Mouse (Mus musculus) stomach, postnatal 0 days (tissue): Measurements from ENCODE around the gene Lancl2. TPM values are rescaled to one million over a fixed set of nuclear protein-coding genes. Genes with fewer than 3 reads are reported as not detected.

Experiments
- ATAC-seq: fragments of 200-750 bp; cut with Nextera tagmentation; 2 replicates; pipeline ENCODE4 v1.8.0; 2017; ENCODE audit not compliant: low FRiP score, low TSS enrichment
- DNase-seq: peaks from one replicate; pipeline ENCODE4 v3.0.0-alpha.2; 2016; ENCODE audit warnings: low spot score
- H3K27ac ChIP-seq: fragments of 300-500 bp; sonication (generic); replicated peaks from 2 replicates; pipeline ENCODE4 v1.5.1; 2014; ENCODE audit warnings: mild to moderate bottlenecking, control low read depth
- H3K27me3 ChIP-seq: fragments of 300-500 bp; sonication (generic); 2 replicates; pipeline ENCODE4 v1.6.1; 2014; ENCODE audit warnings: low read length; ENCODE audit not compliant: control insufficient read depth, insufficient read depth
- H3K36me3 ChIP-seq: fragments of 300-500 bp; sonication (generic); 2 replicates; pipeline ENCODE4 v1.6.1; 2014; ENCODE audit warnings: low read length, mixed read lengths; ENCODE audit not compliant: control insufficient read depth, insufficient read depth
- H3K4me1 ChIP-seq: fragments of 300-500 bp; sonication (generic); replicated peaks from 2 replicates; pipeline ENCODE4 v1.6.1; 2014; ENCODE audit warnings: antibody characterized with exemption; ENCODE audit not compliant: control insufficient read depth, insufficient read depth
- H3K4me2 ChIP-seq: fragments of 300-500 bp; sonication (generic); replicated peaks from 2 replicates; pipeline ENCODE4 v1.6.1; 2014; ENCODE audit warnings: low read depth, mild to moderate bottlenecking, control low read depth, moderate library complexity
- H3K4me3 ChIP-seq: fragments of 300-500 bp; sonication (generic); 2 replicates; pipeline ENCODE4 v1.5.1; 2014; ENCODE audit warnings: low read depth, low read length, control low read depth
- H3K9ac ChIP-seq: fragments of 300-500 bp; sonication (generic); 2 replicates; pipeline ENCODE4 v1.6.1; 2014; ENCODE audit warnings: mild to moderate bottlenecking, low read length, control low read depth, mixed read lengths
- H3K9me3 ChIP-seq: fragments of 300-500 bp; sonication (generic); 2 replicates; pipeline ENCODE4 v1.6.1; 2016; ENCODE audit warnings: low read length; ENCODE audit not compliant: control insufficient read depth
- CTCF ChIP-seq: IDR thresholded peaks from 2 replicates; pipeline ENCODE4 v1.5.1; 2016; ENCODE audit warnings: antibody characterized with exemption, low read depth, mild to moderate bottlenecking, moderate library complexity
- EP300 ChIP-seq: optimal IDR thresholded peaks from 2 replicates; pipeline ENCODE3; 2016; ENCODE audit warnings: antibody characterized with exemption
- WGBS: fragments of 180-500 bp; shearing (Covaris S2); extraction: QIAGEN DNeasy Blood & Tissue Kit; methylation state at CpG from one replicate; pipeline ENCODE4 v1.1.7; 2014; 5-methylcytosine and 5-hydroxymethylcytosine counted together
- polyA plus RNA-seq: library from polyadenylated mRNA; unstranded; fragments of >200 nt; fragmentation: Nextera tagmentation; extraction: Ambion mirVana; gene quantifications from 2 replicates; pipeline ENCODE4 v1.2.1, GENCODE M21; 2015

Gene Lancl2
- polyA plus RNA-seq, result 9.6 and 9.8 TPM in 2 replicates

GRCm38 (mm10) chr6:57702376-57702742 lies at the start of gene Lancl2:
Lancl2 (plus strand) TSS chr6:57702540.
- Histone ChIP-seq H3K4me3 (peak within 1 kb of the TSS; percentile 74), H3K4me2 (peak within 1 kb of the TSS; percentile 57), H3K27me3 (no peaks in the 10 kb centered on the region), H3K27ac (peak within 1 kb of the TSS; percentile 95), H3K9me3 (no peaks in the 10 kb centered on the region), H3K36me3 (no peaks in the 10 kb centered on the region), H3K4me1 (no peaks in the 10 kb centered on the region), H3K9ac (peak within 1 kb of the TSS; percentile 84)
- DNase-seq (no peak), ATAC-seq (no peak)
- TF ChIP-seq EP300 (no peak), CTCF (no peak)
- WGBS, result 0% methylated on average over 10 of the region's 10 CpGs

DNA sequence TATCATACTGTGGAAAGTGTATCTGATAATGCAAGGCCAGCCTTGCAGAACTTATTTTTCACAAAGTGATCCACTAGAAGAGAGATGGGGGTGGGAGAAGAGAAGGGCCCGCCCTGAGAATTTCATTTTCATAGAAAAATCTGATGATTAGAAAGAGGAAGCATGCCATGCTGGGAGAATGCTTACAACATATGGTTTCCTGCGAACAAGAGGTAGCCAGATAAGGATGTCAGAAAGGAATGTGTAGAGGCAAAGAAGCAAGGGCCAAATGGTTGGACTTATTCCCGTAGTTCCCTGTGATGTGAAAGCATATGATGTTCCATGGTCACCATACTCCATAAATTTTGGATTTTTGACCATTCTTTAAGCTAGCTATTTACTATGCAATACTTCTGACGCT lies 41.0 kb upstream of the Lancl2 start:
- Histone ChIP-seq H3K27me3 (no peaks in the 10 kb centered on the region), H3K4me3 (no peak overlapping the region), H3K9ac (no peak overlapping the region), H3K36me3 (no peaks in the 10 kb centered on the region), H3K4me2 (no peak overlapping the region), H3K9me3 (no peaks in the 10 kb centered on the region), H3K27ac (no peak overlapping the region), H3K4me1 (no peaks in the 10 kb centered on the region)
- ATAC-seq (no peak), DNase-seq (no peak)
- no peak for TF ChIP-seq EP300
- TF ChIP-seq CTCF, result no peak
- 65% methylated on average over 4 of the region's 4 CpGs for WGBS

- Histone ChIP-seq H3K4me2 (no peak overlapping the region), H3K27me3 (no peaks in the 10 kb centered on the region), H3K9ac (no peak overlapping the region), H3K4me1 (no peaks in the 10 kb centered on the region), H3K4me3 (no peak overlapping the region), H3K27ac (no peak overlapping the region), H3K9me3 (no peaks in the 10 kb centered on the region), H3K36me3 (no peaks in the 10 kb centered on the region)
- ATAC-seq (no peak), DNase-seq (no peak)
- 86% methylated on average over 1 of the region's 1 CpGs for WGBS
- TF ChIP-seq CTCF, result no peak
- TF ChIP-seq EP300, result no peak
These were observed 18.2 kb upstream of the Lancl2 start for GRCm38 (mm10) chr6:57684156-57684555.

DNA sequence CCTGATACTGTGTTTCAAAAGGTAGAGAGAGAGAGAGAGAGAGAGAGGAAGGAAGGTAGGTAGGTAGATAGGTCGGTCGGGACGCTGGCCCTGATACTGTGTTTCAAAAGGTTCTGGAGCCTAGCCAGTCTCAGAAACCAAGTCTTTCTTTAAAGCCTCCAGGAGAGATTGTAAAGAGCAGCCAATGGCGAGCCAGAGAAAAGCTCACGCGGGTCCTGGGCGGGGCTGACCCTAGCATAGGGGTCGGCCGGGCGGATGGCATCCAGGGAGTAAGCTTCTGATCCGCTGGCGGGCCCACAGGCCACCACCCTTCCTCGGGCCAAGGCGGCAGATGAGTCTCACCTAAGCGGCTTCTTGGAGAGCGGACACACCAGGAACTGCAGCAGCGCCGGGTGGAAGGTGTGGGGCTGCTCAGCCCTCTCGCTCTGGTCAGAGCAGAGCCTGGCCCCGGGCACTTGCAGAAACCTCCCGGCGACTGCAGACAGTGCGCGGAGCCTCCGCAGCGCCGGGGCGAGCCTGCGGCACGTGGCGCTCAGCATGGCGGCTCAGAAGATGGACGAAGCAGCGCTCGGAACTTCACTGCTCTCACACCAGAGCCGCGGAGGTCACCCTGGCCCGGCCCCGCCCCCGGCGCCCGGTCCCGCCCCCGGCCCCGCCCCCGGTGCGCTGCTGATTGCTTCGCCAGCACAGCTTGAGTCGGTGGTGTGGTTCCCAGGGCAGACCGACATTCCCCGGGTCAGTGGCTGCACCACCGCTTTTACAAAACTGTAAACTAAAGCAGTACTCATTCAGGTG lies 10.7 kb upstream of the Lancl2 start, which contains the start of gene Pyurf:
Gene Pyurf (minus strand): TSS at position 612 of the 795 bp plus-strand sequence.
- ATAC-seq, result peak; percentile 99
- H3K27me3 ChIP-seq, result no peaks in the 10 kb centered on the region
- H3K4me2 ChIP-seq, result peak within 1 kb of the TSS; percentile 80
- H3K36me3 ChIP-seq, result no peaks in the 10 kb centered on the region
- H3K4me1 ChIP-seq, result no peaks in the 10 kb centered on the region
- peak within 1 kb of the TSS; percentile 74 for H3K4me3 ChIP-seq
- DNase-seq, result peak; percentile 94
- TF ChIP-seq CTCF (0 out of 2 replicates have a peak, but pooled peaks have one; percentile 12), EP300 (no peak)
- H3K9ac ChIP-seq, result peak within 1 kb of the TSS; percentile 78
- WGBS, result under 1% methylated on average over 44 of the region's 52 CpGs
- H3K27ac ChIP-seq, result peak within 1 kb of the TSS; percentile 91
- no peaks in the 10 kb centered on the region for H3K9me3 ChIP-seq

DNA sequence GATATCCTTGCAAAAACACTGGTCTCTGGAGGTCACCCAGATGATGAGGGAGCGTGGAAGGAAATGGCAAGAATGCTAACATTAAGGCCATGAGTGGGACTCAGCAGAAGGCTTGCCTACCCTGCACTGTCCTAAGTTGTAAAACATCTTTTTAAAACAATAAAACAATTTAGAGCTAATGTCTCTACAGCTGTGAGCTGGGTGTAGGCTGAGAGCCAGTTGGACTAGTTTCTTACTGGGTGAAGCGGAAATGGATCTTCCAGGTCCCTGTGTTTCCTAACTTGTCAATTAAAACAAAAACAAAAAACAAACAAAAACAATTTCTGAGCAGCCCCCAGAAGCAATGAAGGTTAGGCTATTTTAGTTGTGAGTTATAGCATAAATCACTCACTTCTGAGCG lies 9.2 kb upstream of the Lancl2 start:
- H3K4me2 ChIP-seq, result no peak overlapping the region
- no peaks in the 10 kb centered on the region for H3K9me3 ChIP-seq
- H3K36me3 ChIP-seq, result no peaks in the 10 kb centered on the region
- H3K27ac ChIP-seq, result no peak overlapping the region
- no peaks in the 10 kb centered on the region for H3K27me3 ChIP-seq
- 87% methylated on average over 3 of the region's 3 CpGs for WGBS
- H3K9ac ChIP-seq, result 0 out of 2 replicates have a peak overlapping the region, but pooled peaks have one; percentile 8
- ATAC-seq (no peak), DNase-seq (no peak)
- H3K4me3 ChIP-seq, result no peak overlapping the region
- H3K4me1 ChIP-seq, result no peaks in the 10 kb centered on the region
- TF ChIP-seq CTCF (no peak), EP300 (no peak)

DNA sequence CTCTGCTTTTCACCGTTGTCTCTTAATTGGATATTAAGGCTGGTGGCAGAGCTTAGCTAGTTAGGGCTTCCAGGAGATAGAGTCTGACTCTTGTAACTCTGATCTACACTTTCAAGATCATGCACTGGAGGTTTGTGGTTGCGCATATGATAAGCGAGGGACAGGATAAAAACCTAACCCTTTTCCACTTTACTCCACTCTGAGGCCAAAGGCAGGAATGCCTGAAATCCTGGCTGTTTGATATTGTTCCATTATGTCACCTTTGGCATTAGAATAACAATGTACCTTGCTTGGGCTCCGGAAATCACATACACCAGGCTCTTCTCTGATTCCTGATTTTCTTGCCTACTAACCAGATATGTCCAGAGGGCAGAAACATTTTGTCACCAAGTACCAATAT lies 654 bp upstream of the Lancl2 start:
- no peak for DNase-seq
- TF ChIP-seq CTCF, result no peak
- no peak for TF ChIP-seq EP300
- no peaks in the 10 kb centered on the region for H3K27me3 ChIP-seq
- no peak overlapping the region for H3K27ac ChIP-seq
- no peak overlapping the region for H3K9ac ChIP-seq
- no peaks in the 10 kb centered on the region for H3K4me1 ChIP-seq
- 65% methylated on average over 4 of the region's 4 CpGs for WGBS
- H3K36me3 ChIP-seq, result no peaks in the 10 kb centered on the region
- no peak overlapping the region for H3K4me3 ChIP-seq
- no peaks in the 10 kb centered on the region for H3K9me3 ChIP-seq
- ATAC-seq, result no peak
- no peak overlapping the region for H3K4me2 ChIP-seq
